Mouse (Mus musculus) forebrain, embryonic 15.5 days (tissue): ENCODE results near the gene Pinlyp. TPM values are rescaled to one million over a fixed set of nuclear protein-coding genes. Genes with fewer than 3 reads are reported as not detected.

Source experiments
- ATAC-seq: fragments of 200-750 bp; cut with Nextera tagmentation; replicated peaks from 2 replicates; pipeline ENCODE4 v1.8.0; 2017; ENCODE audit warnings: mild to moderate bottlenecking, moderate TSS enrichment, moderate library complexity
- H3K27ac ChIP-seq: fragments of 300-500 bp; sonication (generic); replicated peaks from 2 replicates; pipeline ENCODE4 v1.5.1; 2015; ENCODE audit warnings: mild to moderate bottlenecking, inconsistent platforms
- H3K27me3 ChIP-seq: fragments of 300-500 bp; sonication (generic); 2 replicates; pipeline ENCODE4 v1.6.1; 2015; ENCODE audit warnings: inconsistent platforms
- H3K36me3 ChIP-seq: fragments of 300-500 bp; sonication (generic); 2 replicates; pipeline ENCODE4 v1.6.1; 2015; ENCODE audit warnings: mild to moderate bottlenecking, inconsistent platforms
- H3K4me1 ChIP-seq: fragments of 300-500 bp; sonication (generic); 2 replicates; pipeline ENCODE4 v1.6.1; 2015; ENCODE audit warnings: inconsistent platforms
- H3K4me2 ChIP-seq: fragments of 300-500 bp; sonication (generic); replicated peaks from 2 replicates; pipeline ENCODE4 v1.6.1; 2015; ENCODE audit warnings: mild to moderate bottlenecking, inconsistent platforms
- H3K4me3 ChIP-seq: fragments of 300-500 bp; sonication (generic); 2 replicates; pipeline ENCODE4 v1.5.1; 2015; ENCODE audit warnings: mild to moderate bottlenecking, inconsistent platforms
- H3K9ac ChIP-seq: fragments of 300-500 bp; sonication (generic); replicated peaks from 2 replicates; pipeline ENCODE4 v1.6.1; 2015; ENCODE audit warnings: mild to moderate bottlenecking, inconsistent platforms
- H3K9me3 ChIP-seq: fragments of 300-500 bp; sonication (generic); 2 replicates; pipeline ENCODE4 v1.6.1; 2016; ENCODE audit warnings: inconsistent platforms
- WGBS: fragments of 180-500 bp; shearing (Covaris S2); methylation state at CpG from one replicate; pipeline ENCODE4 v1.1.7; 2015; ENCODE audit warnings: mixed read lengths; 5-methylcytosine and 5-hydroxymethylcytosine counted together
- polyA plus RNA-seq: library from polyadenylated mRNA; unstranded; fragments of >200 nt; fragmentation: Nextera tagmentation; extraction: Ambion mirVana; gene quantifications from 2 replicates; pipeline ENCODE4 v1.2.1, GENCODE M21; 2015

The Pinlyp gene
- polyA plus RNA-seq, 1 experiment from 2014 or later, result not detected

DNA sequence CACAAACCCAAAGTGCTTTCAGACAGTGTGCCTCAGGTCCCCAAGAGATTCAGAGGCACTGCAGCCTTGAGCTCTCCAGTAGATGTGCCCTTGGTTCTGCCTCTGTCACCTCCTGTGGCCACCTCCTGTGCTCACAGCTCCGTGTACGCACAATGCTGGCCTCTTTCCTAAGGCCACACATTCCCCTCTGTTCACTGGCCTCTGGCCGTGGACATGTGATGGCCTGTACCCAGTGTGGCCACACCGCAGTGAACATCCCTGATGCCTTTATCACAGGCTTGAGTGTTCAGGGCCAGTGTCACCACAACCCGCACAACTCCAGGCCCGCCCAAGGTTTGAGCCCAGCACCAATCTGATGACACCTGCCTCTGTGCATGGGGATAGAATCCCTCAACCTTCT is 39.0 kb upstream of the Pinlyp start:
- H3K9me3 ChIP-seq, result no peaks in the 10 kb centered on the region
- H3K4me2 ChIP-seq, result no peak overlapping the region
- H3K27me3 ChIP-seq, result peaks cover 20% of the 10 kb centered on the region
- 89% methylated on average over 6 of the region's 6 CpGs for WGBS
- H3K4me3 ChIP-seq, result no peak overlapping the region
- no peak overlapping the region for H3K9ac ChIP-seq
- H3K4me1 ChIP-seq, result peaks cover 10% of the 10 kb centered on the region; the same call in 1 of the 2 replicates
- H3K27ac ChIP-seq, result no peak overlapping the region
- ATAC-seq, result no peak
- no peaks in the 10 kb centered on the region for H3K36me3 ChIP-seq

GRCm38 (mm10) chr7:24577811-24578210 is 31.9 kb upstream of the Pinlyp start:
- Histone ChIP-seq H3K9me3 (no peaks in the 10 kb centered on the region), H3K4me2 (no peak overlapping the region), H3K4me3 (no peak overlapping the region), H3K9ac (no peak overlapping the region), H3K27me3 (no peaks in the 10 kb centered on the region), H3K4me1 (no peaks in the 10 kb centered on the region), H3K36me3 (no peaks in the 10 kb centered on the region), H3K27ac (no peak overlapping the region)
- WGBS, result 93% methylated on average over 10 of the region's 10 CpGs
- no peak for ATAC-seq

- Histone ChIP-seq H3K27ac (no peak overlapping the region), H3K27me3 (no peaks in the 10 kb centered on the region), H3K4me1 (no peaks in the 10 kb centered on the region), H3K36me3 (no peaks in the 10 kb centered on the region; the same call in 1 of the 2 replicates), H3K9ac (no peak overlapping the region), H3K9me3 (no peaks in the 10 kb centered on the region), H3K4me2 (no peak overlapping the region), H3K4me3 (no peak overlapping the region)
- 64% methylated on average over 12 of the region's 12 CpGs for WGBS
- no peak for ATAC-seq
Measured at GRCm38 (mm10) chr7:24574224-24574796, 28.4 kb upstream of the Pinlyp start.

DNA sequence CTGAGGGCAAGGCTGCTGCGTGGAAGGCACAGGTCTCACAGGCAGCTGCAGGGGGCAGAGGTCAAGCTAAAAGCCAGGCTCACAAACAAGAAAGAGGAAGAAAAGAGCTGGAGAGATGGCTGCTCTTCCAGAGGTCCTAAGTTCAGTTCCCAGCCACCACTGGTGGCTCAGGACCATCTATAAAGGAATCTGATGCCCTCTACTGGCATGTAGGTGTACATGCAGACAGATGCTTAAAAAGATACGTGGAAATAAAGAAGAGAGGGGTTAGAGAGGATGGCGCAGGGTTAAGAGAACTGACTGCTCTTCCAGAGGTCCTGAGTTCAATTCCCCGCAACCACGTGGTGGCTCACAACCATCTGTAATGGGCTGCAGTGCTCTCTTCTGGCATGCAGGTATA is 26.5 kb upstream of the Pinlyp start:
- WGBS, result 56% methylated on average over 5 of the region's 5 CpGs
- no peak overlapping the region for H3K4me2 ChIP-seq
- no peaks in the 10 kb centered on the region for H3K27me3 ChIP-seq
- H3K4me1 ChIP-seq, result no peaks in the 10 kb centered on the region
- H3K9me3 ChIP-seq, result no peaks in the 10 kb centered on the region
- H3K9ac ChIP-seq, result no peak overlapping the region
- no peak for ATAC-seq
- no peak overlapping the region for H3K27ac ChIP-seq
- no peak overlapping the region for H3K4me3 ChIP-seq
- peaks cover 13% of the 10 kb centered on the region for H3K36me3 ChIP-seq

DNA sequence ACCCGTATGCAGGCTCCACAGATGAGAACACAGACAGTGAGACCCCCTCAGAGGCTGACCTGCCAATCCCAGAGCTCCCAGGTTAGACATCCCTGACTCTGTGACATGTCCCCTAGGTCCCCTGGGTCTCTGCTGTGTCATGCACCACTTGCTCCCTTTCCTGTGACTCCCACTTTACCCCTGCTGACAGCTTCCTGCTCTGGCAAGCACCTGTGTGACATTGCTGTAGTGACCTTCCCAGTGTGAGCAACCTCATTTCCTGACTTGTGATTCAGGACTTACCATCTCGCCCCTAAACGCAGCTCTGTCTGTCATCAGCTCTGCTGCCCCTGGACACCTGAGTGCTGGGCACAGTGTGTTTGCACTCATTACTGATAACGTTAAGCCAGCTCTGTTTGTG is 25.2 kb upstream of the Pinlyp start:
- Histone ChIP-seq H3K27me3 (no peaks in the 10 kb centered on the region), H3K4me1 (no peaks in the 10 kb centered on the region), H3K9me3 (no peaks in the 10 kb centered on the region), H3K4me3 (no peak overlapping the region), H3K4me2 (no peak overlapping the region), H3K36me3 (peaks cover 19% of the 10 kb centered on the region), H3K27ac (no peak overlapping the region), H3K9ac (no peak overlapping the region)
- ATAC-seq, result no peak
- WGBS, result 81% methylated on average over 4 of the region's 4 CpGs

DNA sequence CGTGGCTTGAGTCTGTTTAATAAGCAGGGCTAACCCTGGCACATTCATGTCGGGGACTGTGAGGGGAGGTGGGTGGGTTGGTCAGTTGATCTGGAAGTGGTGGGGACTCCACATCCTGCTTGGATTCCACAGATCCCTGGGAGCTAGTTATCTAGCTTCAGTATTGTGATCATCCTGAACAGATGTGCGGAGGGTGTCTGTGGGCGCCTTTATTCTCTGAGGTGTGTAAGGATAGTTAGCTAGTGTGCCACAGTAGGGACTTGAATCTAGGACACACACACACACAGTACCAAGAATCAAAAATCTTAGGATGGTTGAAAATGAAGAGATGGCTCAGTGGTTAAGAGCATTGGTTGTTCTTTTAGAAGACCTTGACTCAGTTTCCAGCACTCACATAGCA is 22.6 kb upstream of the Pinlyp start:
- WGBS, result 93% methylated on average over 4 of the region's 4 CpGs
- H3K27ac ChIP-seq, result no peak overlapping the region
- no peak overlapping the region for H3K4me3 ChIP-seq
- no peak overlapping the region for H3K4me2 ChIP-seq
- no peak for ATAC-seq
- no peak overlapping the region for H3K9ac ChIP-seq
- no peaks in the 10 kb centered on the region for H3K27me3 ChIP-seq
- no peaks in the 10 kb centered on the region for H3K4me1 ChIP-seq
- H3K36me3 ChIP-seq, result peaks cover 25% of the 10 kb centered on the region
- H3K9me3 ChIP-seq, result no peaks in the 10 kb centered on the region

- Histone ChIP-seq H3K4me1 (no peaks in the 10 kb centered on the region), H3K27me3 (no peaks in the 10 kb centered on the region), H3K9ac (no peak overlapping the region), H3K4me2 (no peak overlapping the region), H3K36me3 (peaks cover 29% of the 10 kb centered on the region), H3K4me3 (no peak overlapping the region), H3K9me3 (no peaks in the 10 kb centered on the region), H3K27ac (no peak overlapping the region)
- 94% methylated on average over 9 of the region's 9 CpGs for WGBS
- ATAC-seq, result no peak
Measured at GRCm38 (mm10) chr7:24566206-24566605, 20.3 kb upstream of the Pinlyp start.

GRCm38 (mm10) chr7:24565627-24566026 is 19.7 kb upstream of the Pinlyp start:
- H3K27me3 ChIP-seq, result no peaks in the 10 kb centered on the region
- H3K4me3 ChIP-seq, result no peak overlapping the region
- peaks cover 29% of the 10 kb centered on the region for H3K36me3 ChIP-seq
- no peak for ATAC-seq
- no peak overlapping the region for H3K9ac ChIP-seq
- WGBS, result 93% methylated on average over 11 of the region's 11 CpGs
- H3K9me3 ChIP-seq, result no peaks in the 10 kb centered on the region
- no peaks in the 10 kb centered on the region for H3K4me1 ChIP-seq
- H3K27ac ChIP-seq, result no peak overlapping the region
- no peak overlapping the region for H3K4me2 ChIP-seq

- peak; percentile 55; the same call in 1 of the 2 replicates for ATAC-seq
- peaks cover 31% of the 10 kb centered on the region for H3K36me3 ChIP-seq
- no peak overlapping the region for H3K4me2 ChIP-seq
- no peak overlapping the region for H3K9ac ChIP-seq
- no peaks in the 10 kb centered on the region for H3K4me1 ChIP-seq
- no peaks in the 10 kb centered on the region for H3K27me3 ChIP-seq
- no peak overlapping the region for H3K4me3 ChIP-seq
- H3K27ac ChIP-seq, result no peak overlapping the region
- 65% methylated on average over 6 of the region's 6 CpGs for WGBS
- no peaks in the 10 kb centered on the region for H3K9me3 ChIP-seq
Measured at GRCm38 (mm10) chr7:24564607-24565265, 18.8 kb upstream of the Pinlyp start.

- Histone ChIP-seq H3K9me3 (no peaks in the 10 kb centered on the region), H3K4me1 (no peaks in the 10 kb centered on the region), H3K4me3 (no peak overlapping the region), H3K9ac (no peak overlapping the region), H3K27me3 (no peaks in the 10 kb centered on the region), H3K27ac (no peak overlapping the region), H3K4me2 (no peak overlapping the region), H3K36me3 (peaks cover 28% of the 10 kb centered on the region)
- 84% methylated on average over 4 of the region's 4 CpGs for WGBS
- no peak for ATAC-seq
Measured at GRCm38 (mm10) chr7:24563837-24564206, 17.9 kb upstream of the Pinlyp start.

- H3K4me2 ChIP-seq, result no peak overlapping the region
- H3K27me3 ChIP-seq, result no peaks in the 10 kb centered on the region
- no peaks in the 10 kb centered on the region for H3K9me3 ChIP-seq
- H3K4me3 ChIP-seq, result no peak overlapping the region
- 91% methylated on average over 8 of the region's 8 CpGs for WGBS
- H3K27ac ChIP-seq, result no peak overlapping the region
- H3K4me1 ChIP-seq, result no peaks in the 10 kb centered on the region
- no peak overlapping the region for H3K9ac ChIP-seq
- ATAC-seq, result no peak
- peaks cover 27% of the 10 kb centered on the region for H3K36me3 ChIP-seq
Measured at GRCm38 (mm10) chr7:24563191-24563836, 17.4 kb upstream of the Pinlyp start.

DNA sequence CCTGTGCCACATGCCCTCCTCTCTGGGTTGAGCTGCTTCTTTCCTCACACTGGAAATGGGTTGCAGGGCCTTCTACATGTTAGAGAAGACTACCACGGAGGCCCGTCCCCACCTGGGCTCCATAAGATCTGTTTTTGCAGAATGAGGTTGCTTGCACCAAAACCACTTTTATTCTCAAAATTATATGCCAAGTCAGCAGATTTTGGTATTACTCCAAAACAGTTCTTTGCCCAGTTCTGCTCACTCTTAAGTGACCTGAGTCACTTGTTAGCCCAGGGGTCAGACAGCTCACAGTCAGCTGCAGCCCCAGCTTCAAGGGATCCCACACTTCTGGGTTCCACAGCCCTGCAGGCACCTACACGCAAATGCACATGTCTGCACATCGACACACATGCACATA is 15.5 kb upstream of the Pinlyp start:
- H3K4me1 ChIP-seq, result no peaks in the 10 kb centered on the region
- WGBS, result 93% methylated on average over 4 of the region's 4 CpGs
- no peak overlapping the region for H3K27ac ChIP-seq
- peaks cover 17% of the 10 kb centered on the region for H3K36me3 ChIP-seq
- H3K4me2 ChIP-seq, result no peak overlapping the region
- no peak overlapping the region for H3K4me3 ChIP-seq
- no peaks in the 10 kb centered on the region for H3K27me3 ChIP-seq
- no peak overlapping the region for H3K9ac ChIP-seq
- no peaks in the 10 kb centered on the region for H3K9me3 ChIP-seq
- no peak for ATAC-seq
